Mouse (Mus musculus) MEL (cell line): ENCODE data around the gene Lmx1a.
A peak's percentile ranks its signal among the peaks of the same experiment; 100 is the strongest.

Source experiments
- CHD2 ChIP-seq: IDR thresholded peaks from 2 replicates; pipeline ENCODE4 v1.6.1; 2011; ENCODE audit warnings: low read length, improper control_type of control experiment
- CTCF ChIP-seq, 3 experiments: IDR thresholded peaks in 2 of 3; conservative IDR thresholded peaks in 1 of 3; 2 replicates each; pipeline ENCODE4 v1.5.1; 2011 to 2012; ENCODE audit warnings: low read length in 3 of 3, low read depth in 2 of 3, mild to moderate bottlenecking in 2 of 3, improper control_type of control experiment in 1 of 3, inconsistent platforms in 1 of 3, mixed read lengths in 1 of 3, moderate library complexity in 1 of 3; ENCODE audit not compliant: control insufficient read depth in 1 of 3, insufficient read depth in 1 of 3, poor library complexity in 1 of 3, severe bottlenecking in 1 of 3
- EP300 ChIP-seq, 2 experiments: IDR thresholded peaks; 2 replicates each; pipeline ENCODE4 v1.6.1; 2011; ENCODE audit warnings: improper control_type of control experiment in 2 of 2, low read length in 2 of 2, low read depth in 1 of 2, mild to moderate bottlenecking in 1 of 2
- GABPA ChIP-seq: IDR thresholded peaks from 2 replicates; pipeline ENCODE4 v1.6.1; 2012; ENCODE audit warnings: low read depth, mild to moderate bottlenecking, inconsistent platforms, low read length, improper control_type of control experiment, moderate library complexity
- GATA1 ChIP-seq: IDR thresholded peaks from 2 replicates; pipeline ENCODE4 v1.6.1; 2011; ENCODE audit warnings: low read depth, low read length, improper control_type of control experiment
- MAX ChIP-seq: IDR thresholded peaks from 2 replicates; pipeline ENCODE4 v1.6.1; 2011; ENCODE audit warnings: low read length, improper control_type of control experiment
- POLR2A ChIP-seq, 2 experiments: IDR thresholded peaks; 2 replicates each; pipeline ENCODE4 v1.6.1; 2011 to 2012; ENCODE audit warnings: low read length in 2 of 2, mild to moderate bottlenecking in 2 of 2, control low read depth in 1 of 2, improper control_type of control experiment in 1 of 2, low read depth in 1 of 2, moderate library complexity in 1 of 2; ENCODE audit not compliant: control insufficient read depth in 1 of 2, insufficient read depth in 1 of 2, poor library complexity in 1 of 2
- POLR2AphosphoS2 ChIP-seq: IDR thresholded peaks from 2 replicates; pipeline ENCODE4 v1.6.1; 2011; ENCODE audit warnings: low read length, improper control_type of control experiment
- POLR2AphosphoS5 ChIP-seq: IDR thresholded peaks from 2 replicates; pipeline ENCODE4 v1.6.1; 2012; ENCODE audit warnings: low read depth, borderline replicate concordance, mild to moderate bottlenecking, inconsistent platforms, low read length, moderate library complexity, mixed read lengths
- RAD21 ChIP-seq: IDR thresholded peaks from 2 replicates; pipeline ENCODE4 v1.6.1; 2011; ENCODE audit warnings: mild to moderate bottlenecking, low read depth, low read length, improper control_type of control experiment
- TAL1 ChIP-seq: IDR thresholded peaks from 2 replicates; pipeline ENCODE4 v1.6.1; 2012; ENCODE audit warnings: mild to moderate bottlenecking, inconsistent platforms, low read length, moderate library complexity, mixed read lengths
- TBP ChIP-seq: IDR thresholded peaks from 2 replicates; pipeline ENCODE4 v1.8.0; 2011; ENCODE audit warnings: low read depth, low read length, improper control_type of control experiment
- USF2 ChIP-seq, 2 experiments: IDR thresholded peaks; 2 replicates each; pipeline ENCODE4 v1.6.1; 2011 to 2012; ENCODE audit warnings: improper control_type of control experiment in 2 of 2, low read length in 2 of 2, borderline replicate concordance in 1 of 2, inconsistent platforms in 1 of 2, low read depth in 1 of 2, mild to moderate bottlenecking in 1 of 2; ENCODE audit not compliant: insufficient read depth in 1 of 2
- ZNF384 ChIP-seq: IDR thresholded peaks from 2 replicates; pipeline ENCODE4 v1.6.1; 2012; ENCODE audit warnings: low read depth, mild to moderate bottlenecking, inconsistent platforms, low read length, improper control_type of control experiment

DNA sequence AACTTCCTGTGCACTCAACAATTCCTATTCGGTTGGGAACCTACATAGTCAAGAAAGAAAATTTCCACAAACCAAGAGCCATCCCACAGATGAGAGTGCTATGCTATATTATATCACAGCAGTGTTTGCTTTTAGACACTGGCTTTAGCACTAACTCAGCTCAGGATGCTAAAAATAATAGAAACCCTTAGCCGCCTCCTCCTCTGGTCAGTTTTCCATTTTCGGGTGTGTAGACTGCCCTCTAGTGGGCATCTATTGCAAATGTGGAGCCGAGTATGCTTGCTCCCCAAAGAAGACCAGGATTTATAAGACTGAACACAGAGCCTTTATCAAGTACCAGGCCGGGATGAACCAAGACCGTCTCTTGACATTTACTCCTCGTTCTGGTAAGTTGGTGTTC, 207.2 kb downstream of the Lmx1a start:
- TF ChIP-seq ZNF384 = no peak
- peak; percentile 29 to 50 (median 38); a peak in 5 of 6 replicates for TF ChIP-seq CTCF (IDR thresholded peaks at IDR 0.05 in 2 of 3, conservative IDR thresholded peaks at IDR 0.05 in 1 of 3; ENCODE audit: control insufficient read depth in 1 of 3, insufficient read depth in 1 of 3, low read depth in 2 of 3, low read length in 3 of 3, poor library complexity in 1 of 3, severe bottlenecking in 1 of 3)
- no peak for TF ChIP-seq POLR2AphosphoS2
- no peak for TF ChIP-seq POLR2A (IDR thresholded peaks at IDR 0.05; ENCODE audit: control insufficient read depth in 1 of 2, insufficient read depth in 1 of 2, low read depth in 1 of 2, low read length in 2 of 2, poor library complexity in 1 of 2)
- TF ChIP-seq GATA1 = no peak
- no peak for TF ChIP-seq TAL1
- no peak for TF ChIP-seq EP300 (IDR thresholded peaks at IDR 0.05; ENCODE audit: low read depth in 1 of 2, low read length in 2 of 2)
- no peak for TF ChIP-seq POLR2AphosphoS5
- TF ChIP-seq TBP = no peak
- no peak for TF ChIP-seq MAX
- no peak; the same call in 1 of the 2 replicates for TF ChIP-seq RAD21
- no peak for TF ChIP-seq USF2 (IDR thresholded peaks at IDR 0.05; ENCODE audit: borderline replicate concordance in 1 of 2, insufficient read depth in 1 of 2, low read depth in 1 of 2, low read length in 2 of 2)
- no peak for TF ChIP-seq CHD2
- TF ChIP-seq GABPA = no peak
